Mouse (Mus musculus): ENCODE results near the gene Ifit1bl2.
"Not testable (repeated sequence)": the region's sequence is repeated elsewhere in the genome, so short reads cannot be mapped to it uniquely, and the experiment has no call there.

The Ifit1bl2 gene

GRCm38 (mm10) chr19:34610118-34610517, 30.4 kb downstream of the Ifit1bl2 start:
- not testable (repeated sequence) for DNase-seq (ENCODE audit: low read depth, low spot score)

DNA sequence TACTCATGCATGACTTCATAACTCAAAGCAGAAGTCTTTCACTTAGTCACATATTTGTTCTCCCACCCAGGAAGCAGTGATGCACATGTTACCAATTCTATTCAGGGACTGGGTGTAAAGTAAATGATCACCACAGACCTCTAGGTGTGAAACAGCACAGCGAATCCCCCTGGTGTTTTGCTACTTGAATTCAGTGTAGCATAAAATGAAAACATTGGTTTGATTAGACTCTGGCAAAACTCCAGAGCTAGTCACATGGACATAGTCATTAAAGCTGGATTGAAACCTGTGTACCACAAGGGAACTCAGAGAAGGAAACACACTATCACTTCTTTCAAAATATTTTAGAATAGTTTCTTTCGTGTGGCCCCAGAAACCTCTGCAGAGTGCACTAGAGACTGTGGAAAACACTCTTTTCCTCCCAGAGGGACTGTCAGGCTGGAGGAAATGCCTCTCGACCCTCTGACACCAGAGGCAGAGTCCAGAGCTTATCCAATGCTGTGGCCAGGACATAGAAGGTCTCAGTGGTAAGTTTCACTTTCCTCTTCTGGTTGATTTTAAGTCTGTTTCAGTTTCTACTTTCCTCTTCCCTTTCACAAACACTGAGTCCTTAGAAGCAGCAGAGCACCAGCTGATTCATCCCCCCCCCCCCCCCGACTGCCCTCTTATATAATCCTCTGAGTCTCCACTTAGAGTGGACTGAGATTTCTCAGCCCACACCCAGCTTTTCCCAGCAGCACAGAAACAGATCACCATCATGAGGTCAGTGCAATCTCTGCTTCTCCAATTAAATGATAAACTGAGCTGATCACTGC, 33.1 kb downstream of the Ifit1bl2 start, which contains the start of gene Ifit3b:
Gene Ifit3b, plus strand, starts transcription at position 734 of the 815 bp plus-strand sequence.
- not testable (repeated sequence) for DNase-seq (ENCODE audit: low read depth, low spot score)

DNA sequence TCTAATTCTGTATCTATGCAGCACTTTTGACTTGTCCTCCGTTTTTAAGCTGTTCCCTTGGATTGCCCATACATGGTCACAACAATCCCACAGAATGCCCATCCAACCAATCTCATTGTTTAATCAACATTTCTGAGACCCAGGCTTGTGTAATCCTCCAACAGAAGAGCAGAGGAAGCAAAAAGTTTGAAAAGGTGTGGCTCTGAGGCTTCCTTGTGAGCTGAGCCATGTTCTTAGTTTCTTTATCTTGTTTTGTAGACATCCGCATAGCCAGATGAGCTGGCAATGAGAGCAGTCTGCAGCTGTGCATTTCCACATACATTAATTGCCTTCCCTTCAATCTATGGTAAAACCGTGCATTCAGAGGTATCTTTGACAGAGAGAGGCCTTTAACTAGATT, 35.1 kb downstream of the Ifit1bl2 start:
- no peak for DNase-seq (ENCODE audit: low read depth, low spot score)

GRCm38 (mm10) chr19:34601888-34602287, 38.7 kb downstream of the Ifit1bl2 start, which contains the start of gene Ifit1bl1:
Gene Ifit1bl1 (minus strand): TSS chr19:34601956.
- not testable (repeated sequence) for DNase-seq (ENCODE audit: low read depth, low spot score)

DNA sequence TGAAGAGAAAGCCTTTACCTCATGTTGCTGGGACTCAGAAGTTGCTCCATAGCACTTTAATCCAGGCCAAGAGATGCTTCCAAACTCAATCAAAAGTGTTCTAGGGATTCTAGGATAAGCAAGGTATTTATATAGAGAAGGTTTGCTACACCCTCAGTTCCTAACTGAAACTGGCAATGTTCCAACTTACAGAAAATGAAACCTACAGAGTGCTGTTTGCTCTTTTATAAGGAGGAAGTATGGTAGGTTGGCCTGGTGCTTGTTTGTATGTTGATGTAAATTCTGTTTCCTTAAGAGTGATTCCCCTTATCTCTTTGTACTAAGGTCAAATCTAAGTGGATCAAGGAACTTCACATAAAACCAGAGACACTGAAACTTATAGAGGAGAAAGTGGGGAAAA, 41.3 kb downstream of the Ifit1bl2 start:
- DNase-seq (ENCODE audit: low read depth, low spot score), result not testable (repeated sequence)

DNA sequence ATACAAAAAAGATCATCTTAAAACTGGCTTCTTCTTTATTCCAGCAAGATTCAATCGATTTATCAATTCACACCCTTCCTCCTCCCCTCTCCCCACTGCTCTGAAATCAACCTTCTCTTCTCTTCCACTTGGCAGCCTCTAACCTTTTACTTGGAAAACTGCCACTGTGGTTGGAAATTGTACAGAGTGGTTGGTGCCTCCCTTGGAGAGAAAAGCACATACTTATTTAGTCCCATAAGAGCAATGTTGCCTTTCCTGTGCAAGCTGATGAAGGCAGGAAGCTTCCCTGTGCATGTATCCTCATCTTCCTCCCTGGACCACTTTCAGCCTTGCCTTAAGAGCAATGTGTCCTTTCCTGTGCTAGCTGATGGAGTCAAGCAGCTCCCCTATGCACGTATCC, 42.2 kb downstream of the Ifit1bl2 start:
- DNase-seq (ENCODE audit: low read depth, low spot score), result no peak

- DNase-seq (ENCODE audit: low read depth, low spot score), result no peak
These were observed 43.7 kb downstream of the Ifit1bl2 start for GRCm38 (mm10) chr19:34596811-34597210.

- DNase-seq (ENCODE audit: low read depth, low spot score), result not testable (repeated sequence)
These were observed 46.0 kb downstream of the Ifit1bl2 start for GRCm38 (mm10) chr19:34594523-34594922.

DNA sequence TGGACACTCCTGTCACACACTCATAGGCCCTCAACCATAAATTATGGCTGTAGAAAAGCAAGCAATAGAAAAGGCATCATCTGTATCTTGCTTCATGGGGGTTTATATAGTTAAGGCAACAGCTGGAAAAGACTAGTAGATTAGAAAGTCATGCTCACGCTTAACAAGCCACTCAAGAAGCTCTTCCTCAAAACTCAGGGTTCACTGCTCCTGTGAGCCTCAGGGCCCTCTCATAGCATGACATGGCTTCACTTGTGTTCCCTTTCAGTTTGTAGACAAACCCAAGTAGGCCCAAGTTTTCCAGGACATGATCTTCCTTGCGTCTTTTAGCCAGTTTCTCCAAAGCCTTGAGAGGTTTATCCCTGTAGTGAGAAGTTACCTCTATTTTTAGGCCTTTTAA, 47.1 kb downstream of the Ifit1bl2 start:
- DNase-seq (ENCODE audit: low read depth, low spot score), result no peak

GRCm38 (mm10) chr19:34588959-34589358, 51.6 kb downstream of the Ifit1bl2 start:
- DNase-seq (ENCODE audit: low read depth, low spot score), result no peak

- DNase-seq (ENCODE audit: low read depth, low spot score), result not testable (repeated sequence)
These were observed 52.4 kb downstream of the Ifit1bl2 start for GRCm38 (mm10) chr19:34587898-34588692.

- DNase-seq (ENCODE audit: low read depth, low spot score), result not testable (repeated sequence)
These were observed 54.6 kb downstream of the Ifit1bl2 start for GRCm38 (mm10) chr19:34585740-34586458.

GRCm38 (mm10) chr19:34583126-34583766, 57.3 kb downstream of the Ifit1bl2 start, which contains the start of gene Ifit3:
Gene Ifit3 (plus strand): TSS chr19:34583531.
- not testable (repeated sequence) for DNase-seq (ENCODE audit: low read depth, low spot score)

DNA sequence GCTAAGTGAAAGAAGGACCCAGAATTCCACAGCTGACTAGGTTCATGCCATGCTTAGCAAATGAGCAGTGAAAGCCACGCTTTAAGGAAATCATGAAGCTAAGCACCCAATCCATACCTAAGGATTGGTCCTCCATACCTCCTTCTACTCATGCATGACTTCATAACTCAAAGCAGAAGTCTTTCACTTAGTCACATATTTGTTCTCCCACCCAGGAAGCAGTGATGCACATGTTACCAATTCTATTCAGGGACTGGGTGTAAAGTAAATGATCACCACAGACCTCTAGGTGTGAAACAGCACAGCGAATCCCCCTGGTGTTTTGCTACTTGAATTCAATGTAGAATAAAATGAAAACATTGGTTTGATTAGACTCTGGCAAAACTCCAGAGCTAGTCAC, 57.8 kb downstream of the Ifit1bl2 start:
- not testable (repeated sequence) for DNase-seq (ENCODE audit: low read depth, low spot score)

- no peak for DNase-seq (ENCODE audit: low read depth, low spot score)
These were observed 63.4 kb downstream of the Ifit1bl2 start for GRCm38 (mm10) chr19:34577121-34577520.

GRCm38 (mm10) chr19:34573650-34574049, 66.9 kb downstream of the Ifit1bl2 start:
- no peak for DNase-seq (ENCODE audit: low read depth, low spot score)

- no peak for DNase-seq (ENCODE audit: low read depth, low spot score)
These were observed 69.5 kb downstream of the Ifit1bl2 start for GRCm38 (mm10) chr19:34571080-34571479.

DNA sequence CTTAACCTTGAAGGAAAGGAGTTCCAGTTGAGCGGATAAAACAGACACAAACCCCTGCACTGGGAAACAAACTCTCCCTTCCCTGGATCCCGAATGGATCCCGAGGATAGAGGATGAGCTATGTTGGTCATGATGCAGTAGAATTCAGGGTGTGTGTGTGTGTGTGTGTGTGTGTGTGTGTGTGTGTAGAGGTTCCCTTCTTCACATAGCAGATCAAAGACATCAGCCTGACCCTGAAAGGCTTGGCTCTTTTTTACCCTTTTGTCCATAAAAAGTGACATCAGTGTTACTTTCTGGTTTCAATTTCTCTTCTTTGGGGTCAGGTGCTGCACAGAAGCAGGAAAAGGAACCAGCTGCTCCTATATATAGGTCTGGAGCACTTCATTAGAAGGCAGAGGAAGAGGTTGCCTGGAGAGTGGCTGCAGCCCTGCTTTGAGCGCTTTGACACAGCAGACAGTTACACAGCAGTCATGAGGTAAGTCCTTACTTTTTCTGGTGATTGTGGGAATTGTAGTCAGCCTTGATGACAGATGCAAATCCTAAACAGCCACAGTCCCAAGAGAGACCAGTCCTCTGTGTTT, 70.6 kb downstream of the Ifit1bl2 start:
- peak; percentile 16 for DNase-seq (ENCODE audit: low read depth, low spot score)

DNA sequence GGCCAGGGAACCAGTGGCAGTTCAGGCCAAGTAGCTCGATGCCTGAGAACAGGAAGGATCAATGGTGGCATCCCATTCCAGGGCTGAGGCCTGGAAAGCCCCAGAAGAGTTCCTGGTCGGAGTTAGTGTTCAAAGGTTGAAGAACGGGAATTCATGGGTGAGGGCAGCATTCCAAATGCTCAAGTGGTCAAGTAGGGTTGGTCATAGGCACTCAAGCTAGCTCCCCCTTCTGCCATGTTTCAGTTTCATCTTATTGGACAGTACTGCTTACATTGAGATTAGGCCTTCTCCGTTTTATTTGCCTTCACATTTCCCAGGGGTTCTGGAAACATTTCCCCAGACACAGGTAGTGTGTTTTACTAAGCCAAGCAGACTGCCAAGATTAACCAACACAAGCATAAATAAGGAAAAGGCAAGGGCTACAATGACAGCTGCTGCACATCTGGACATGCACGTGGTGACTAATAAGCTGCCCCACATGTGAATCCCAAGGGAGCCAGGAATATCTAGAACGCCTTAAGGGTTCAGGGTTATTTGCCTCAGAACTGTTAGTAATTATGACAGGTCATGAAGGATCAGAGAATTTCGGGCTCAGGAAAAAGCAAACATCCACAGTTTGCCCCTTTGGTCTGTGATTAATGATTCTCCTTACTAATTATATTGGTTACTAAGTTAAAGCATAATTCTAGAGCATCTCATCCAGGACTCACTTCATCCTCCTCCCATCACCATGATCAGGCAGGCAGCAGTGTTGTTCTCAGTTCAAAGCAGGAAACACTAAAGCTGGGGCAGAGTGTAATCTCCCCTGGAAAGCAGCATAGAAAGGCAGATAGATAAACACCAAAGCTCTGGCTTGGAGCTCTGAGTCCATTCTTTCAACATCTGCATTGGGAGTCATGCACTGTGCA, 71.3 kb downstream of the Ifit1bl2 start:
- peak; percentile 41 for DNase-seq (ENCODE audit: low read depth, low spot score)

Data from forelimb bud, embryonic 11.5 days (tissue).